Mouse (Mus musculus) cerebellum, adult 11 months (tissue): ENCODE results near the gene Grb10.
A peak's percentile ranks its signal among the peaks of the same experiment; 100 is the strongest.

ENCODE experiments used
- DNase-seq: peaks from one replicate; pipeline ENCODE4 v3.0.0; 2022

Gene Grb10

GRCm38 (mm10) chr11:12032831-12033230 lies 5.7 kb downstream of the Grb10 start:
- DNase-seq, result no peak

- DNase-seq, result peak; percentile 71
These were observed 11.8 kb downstream of the Grb10 start for GRCm38 (mm10) chr11:12026638-12027037.

GRCm38 (mm10) chr11:12025756-12026593 lies 12.5 kb downstream of the Grb10 start:
- peak; percentile 83 for DNase-seq

- DNase-seq, result no peak
These were observed 13.1 kb downstream of the Grb10 start for GRCm38 (mm10) chr11:12025392-12025755.

GRCm38 (mm10) chr11:12023051-12023450 lies 15.4 kb downstream of the Grb10 start:
- DNase-seq, result no peak

- DNase-seq, result no peak
These were observed 18.8 kb downstream of the Grb10 start for GRCm38 (mm10) chr11:12019651-12020050.

- DNase-seq, result no peak
These were observed 19.9 kb downstream of the Grb10 start for GRCm38 (mm10) chr11:12018604-12019003.

- DNase-seq, result no peak
These were observed 28.4 kb downstream of the Grb10 start for GRCm38 (mm10) chr11:12010084-12010483.

GRCm38 (mm10) chr11:12000293-12000910 lies 38.1 kb downstream of the Grb10 start:
- DNase-seq, result no peak

GRCm38 (mm10) chr11:11998881-11999280 lies 39.6 kb downstream of the Grb10 start:
- DNase-seq, result no peak

GRCm38 (mm10) chr11:11997045-11997444 lies 41.4 kb downstream of the Grb10 start:
- no peak for DNase-seq

GRCm38 (mm10) chr11:11995371-11995770 lies 43.1 kb downstream of the Grb10 start:
- DNase-seq, result no peak

GRCm38 (mm10) chr11:11993807-11994206 lies 44.7 kb downstream of the Grb10 start:
- no peak for DNase-seq

- DNase-seq, result no peak
These were observed 45.3 kb downstream of the Grb10 start for GRCm38 (mm10) chr11:11993183-11993582.

- DNase-seq, result no peak
These were observed 48.6 kb downstream of the Grb10 start for GRCm38 (mm10) chr11:11989850-11990249.

- DNase-seq, result no peak
These were observed 51.2 kb downstream of the Grb10 start for GRCm38 (mm10) chr11:11987233-11987632.

- no peak for DNase-seq
These were observed 59.8 kb downstream of the Grb10 start for GRCm38 (mm10) chr11:11978611-11979197.

- DNase-seq, result peak; percentile 14
These were observed 63.8 kb downstream of the Grb10 start for GRCm38 (mm10) chr11:11974591-11975255.

- peak; percentile 34 for DNase-seq
These were observed 65.0 kb downstream of the Grb10 start for GRCm38 (mm10) chr11:11973366-11974014.

GRCm38 (mm10) chr11:11972401-11973110 lies 65.9 kb downstream of the Grb10 start:
- DNase-seq, result no peak

- DNase-seq, result no peak
These were observed 68.2 kb downstream of the Grb10 start for GRCm38 (mm10) chr11:11970246-11970645.

GRCm38 (mm10) chr11:11968830-11969229 lies 69.7 kb downstream of the Grb10 start:
- DNase-seq, result no peak
